Mouse (Mus musculus): ENCODE results near the gene Ugdh. TPM values are rescaled to one million over a fixed set of nuclear protein-coding genes. Genes with fewer than 3 reads are reported as not detected.

Ugdh gene
- total and polyA plus RNA-seq, 2 experiments from 2014 or later = 28.0 to 33.5 TPM

DNA sequence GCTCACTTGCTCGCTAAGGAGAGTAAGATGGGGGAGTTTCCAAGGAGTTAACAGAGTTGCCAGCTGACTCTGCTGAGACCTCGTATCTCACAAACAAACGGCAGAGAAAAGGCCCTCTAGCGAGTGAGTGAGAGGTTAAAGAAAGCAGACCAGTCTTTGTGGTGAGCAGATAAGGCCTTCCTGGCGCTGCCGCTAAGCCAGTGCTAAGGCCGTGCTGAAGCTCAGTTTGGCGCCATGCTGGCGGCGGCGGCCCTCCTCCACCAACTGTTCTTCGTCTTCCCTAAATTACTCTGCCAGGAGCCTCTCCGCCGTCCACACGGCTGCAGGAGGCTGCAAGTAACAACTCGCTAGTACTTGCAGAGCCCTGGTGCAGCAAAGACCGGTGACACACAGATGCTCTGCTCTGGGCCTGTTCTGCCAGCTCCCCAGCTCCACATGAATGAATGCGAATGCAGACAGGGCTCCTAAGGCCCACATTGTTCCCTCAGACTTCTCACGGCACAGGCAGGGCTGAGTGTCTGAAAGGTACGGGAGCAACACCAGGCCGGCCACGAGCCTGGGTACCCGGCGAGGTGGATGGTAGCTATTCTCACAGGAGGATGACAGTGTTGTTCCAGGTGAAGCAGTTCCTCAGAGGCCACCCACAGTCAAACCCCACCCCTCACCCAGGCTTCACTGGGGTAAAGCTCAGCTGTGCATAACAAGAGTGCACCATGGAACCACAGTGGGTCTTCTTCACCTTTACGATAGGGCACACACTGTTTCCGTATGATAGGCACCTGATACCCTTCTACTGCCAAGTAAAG is 19.9 kb downstream of the Ugdh start:
- peak; percentile 65 for ATAC-seq
- DNase-seq = peak; percentile 28
- H3K27ac ChIP-seq (ENCODE audit: low read depth, low read length) = peak overlapping the region; percentile 40
- H3K9ac ChIP-seq = 0 out of 2 replicates have a peak overlapping the region, but pooled peaks have one; percentile 1
- 23% methylated on average over 26 of the region's 26 CpGs for WGBS
- no peaks in the 10 kb centered on the region for H3K9me3 ChIP-seq (ENCODE audit: low read length)
- no peak overlapping the region for H3K4me3 ChIP-seq (ENCODE audit: low read depth, low read length)
- TF ChIP-seq CTCF (IDR thresholded peaks at IDR 0.05; ENCODE audit: low read depth) = no peak
- H3K27me3 ChIP-seq (ENCODE audit: insufficient read depth, low read length) = no peaks in the 10 kb centered on the region
- peaks cover 3% of the 10 kb centered on the region; the same call in 1 of the 2 replicates for H3K4me1 ChIP-seq (ENCODE audit: insufficient read depth)
- peaks cover 59% of the 10 kb centered on the region for H3K36me3 ChIP-seq (ENCODE audit: insufficient read depth)
- no peak overlapping the region for H3K4me2 ChIP-seq (ENCODE audit: low read depth)

GRCm38 (mm10) chr5:65407989-65408388 is 27.8 kb downstream of the Ugdh start:
- Histone ChIP-seq H3K9ac (no peak overlapping the region), H3K27me3 (ENCODE audit: insufficient read depth, low read length) (no peaks in the 10 kb centered on the region), H3K4me1 (ENCODE audit: insufficient read depth) (no peaks in the 10 kb centered on the region), H3K4me3 (ENCODE audit: low read depth, low read length) (no peak overlapping the region), H3K9me3 (ENCODE audit: low read length) (no peaks in the 10 kb centered on the region), H3K27ac (ENCODE audit: low read depth, low read length) (no peak overlapping the region), H3K4me2 (ENCODE audit: low read depth) (no peak overlapping the region), H3K36me3 (ENCODE audit: insufficient read depth) (peaks cover 57% of the 10 kb centered on the region)
- DNase-seq (no peak), ATAC-seq (peak; percentile 27)
- 19% methylated on average over 12 of the region's 12 CpGs for WGBS
- TF ChIP-seq CTCF (IDR thresholded peaks at IDR 0.05; ENCODE audit: low read depth) = no peak

DNA sequence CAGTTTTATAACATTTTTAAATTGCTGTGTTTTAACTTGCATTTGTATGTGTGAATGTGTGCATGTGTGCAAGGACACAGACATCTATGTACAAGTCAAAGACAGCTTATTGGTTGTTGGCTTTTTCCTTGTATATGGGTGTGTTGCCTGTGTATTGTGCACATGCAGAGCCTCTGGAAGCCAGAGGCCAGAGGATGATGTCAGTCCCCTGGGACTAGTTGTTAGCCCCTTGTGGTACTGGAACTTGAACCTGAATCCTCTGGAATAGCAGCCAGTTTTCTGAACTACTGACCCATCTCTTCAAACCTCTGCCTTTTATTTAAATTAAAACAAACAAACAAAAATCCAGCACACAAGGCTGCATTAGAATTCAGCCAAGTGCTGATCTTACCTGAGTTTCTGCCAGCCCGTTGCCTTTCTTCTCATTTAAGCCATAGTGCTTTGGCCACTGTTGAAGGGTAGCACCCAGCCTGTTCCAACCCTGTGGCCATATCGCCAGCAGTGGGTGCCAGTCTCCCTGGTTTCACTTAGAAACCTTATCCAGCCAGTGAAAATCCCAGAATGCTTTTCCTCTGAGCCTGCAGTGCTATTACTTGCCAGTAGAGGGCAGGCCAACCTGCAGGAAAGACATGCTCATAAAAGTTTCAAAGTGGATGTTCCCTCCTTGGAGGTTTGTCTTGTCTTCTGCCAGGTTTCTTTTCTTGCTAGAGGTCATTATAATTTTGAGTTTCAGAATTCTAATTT is 34.3 kb downstream of the Ugdh start:
- DNase-seq (peak; percentile 86), ATAC-seq (peak; percentile 86)
- no peaks in the 10 kb centered on the region for H3K4me1 ChIP-seq (ENCODE audit: insufficient read depth)
- no peak overlapping the region for H3K4me2 ChIP-seq (ENCODE audit: low read depth)
- no peaks in the 10 kb centered on the region for H3K9me3 ChIP-seq (ENCODE audit: low read length)
- no peak overlapping the region for H3K4me3 ChIP-seq (ENCODE audit: low read depth, low read length)
- 27% methylated on average over 2 of the region's 2 CpGs for WGBS
- H3K27me3 ChIP-seq (ENCODE audit: insufficient read depth, low read length) = no peaks in the 10 kb centered on the region
- peak; percentile 94 for TF ChIP-seq CTCF (IDR thresholded peaks at IDR 0.05; ENCODE audit: low read depth)
- peaks cover 43% of the 10 kb centered on the region for H3K36me3 ChIP-seq (ENCODE audit: insufficient read depth)
- no peak overlapping the region for H3K27ac ChIP-seq (ENCODE audit: low read depth, low read length)
- H3K9ac ChIP-seq = no peak overlapping the region

GRCm38 (mm10) chr5:65394425-65394824 is 41.3 kb downstream of the Ugdh start:
- WGBS = 91% methylated on average over 7 of the region's 7 CpGs
- Histone ChIP-seq H3K4me3 (ENCODE audit: low read depth, low read length) (no peak overlapping the region), H3K9ac (no peak overlapping the region), H3K9me3 (ENCODE audit: low read length) (no peaks in the 10 kb centered on the region), H3K36me3 (ENCODE audit: insufficient read depth) (peaks cover 34% of the 10 kb centered on the region), H3K27ac (ENCODE audit: low read depth, low read length) (no peak overlapping the region), H3K4me1 (ENCODE audit: insufficient read depth) (peaks cover 15% of the 10 kb centered on the region), H3K4me2 (ENCODE audit: low read depth) (no peak overlapping the region), H3K27me3 (ENCODE audit: insufficient read depth, low read length) (no peaks in the 10 kb centered on the region)
- no peak for DNase-seq
- ATAC-seq = no peak
- TF ChIP-seq CTCF (IDR thresholded peaks at IDR 0.05; ENCODE audit: low read depth) = no peak

DNA sequence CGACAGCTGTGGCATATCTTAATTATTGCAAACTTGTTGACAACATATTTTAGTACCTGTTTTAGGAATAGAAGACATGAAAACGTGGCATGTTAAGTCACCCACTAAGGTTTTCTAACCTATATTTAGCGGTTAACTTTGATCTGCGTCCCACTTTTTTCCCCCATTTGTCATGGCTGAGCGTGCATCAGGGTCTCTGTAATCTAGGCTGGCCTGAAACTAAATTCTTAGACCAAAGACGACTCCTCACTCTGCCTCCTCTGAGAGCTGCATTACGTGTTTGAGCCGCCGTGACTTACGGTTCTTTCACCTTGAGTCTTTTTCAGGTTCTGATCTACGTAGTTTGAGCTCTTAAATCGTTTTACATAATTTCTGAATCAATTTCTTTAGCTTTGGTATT is 44.0 kb downstream of the Ugdh start:
- H3K9me3 ChIP-seq (ENCODE audit: low read length) = no peaks in the 10 kb centered on the region
- ATAC-seq (peak; percentile 69), DNase-seq (no peak)
- no peaks in the 10 kb centered on the region for H3K27me3 ChIP-seq (ENCODE audit: insufficient read depth, low read length)
- H3K4me1 ChIP-seq (ENCODE audit: insufficient read depth) = peaks cover 15% of the 10 kb centered on the region
- H3K27ac ChIP-seq (ENCODE audit: low read depth, low read length) = peak overlapping the region; percentile 91
- peak overlapping the region; percentile 72 for H3K4me3 ChIP-seq (ENCODE audit: low read depth, low read length)
- peaks cover 45% of the 10 kb centered on the region for H3K36me3 ChIP-seq (ENCODE audit: insufficient read depth)
- 3% methylated on average over 12 of the region's 12 CpGs for WGBS
- H3K4me2 ChIP-seq (ENCODE audit: low read depth) = peak overlapping the region; percentile 68
- no peak for TF ChIP-seq CTCF (IDR thresholded peaks at IDR 0.05; ENCODE audit: low read depth)
- H3K9ac ChIP-seq = peak overlapping the region; percentile 97

DNA sequence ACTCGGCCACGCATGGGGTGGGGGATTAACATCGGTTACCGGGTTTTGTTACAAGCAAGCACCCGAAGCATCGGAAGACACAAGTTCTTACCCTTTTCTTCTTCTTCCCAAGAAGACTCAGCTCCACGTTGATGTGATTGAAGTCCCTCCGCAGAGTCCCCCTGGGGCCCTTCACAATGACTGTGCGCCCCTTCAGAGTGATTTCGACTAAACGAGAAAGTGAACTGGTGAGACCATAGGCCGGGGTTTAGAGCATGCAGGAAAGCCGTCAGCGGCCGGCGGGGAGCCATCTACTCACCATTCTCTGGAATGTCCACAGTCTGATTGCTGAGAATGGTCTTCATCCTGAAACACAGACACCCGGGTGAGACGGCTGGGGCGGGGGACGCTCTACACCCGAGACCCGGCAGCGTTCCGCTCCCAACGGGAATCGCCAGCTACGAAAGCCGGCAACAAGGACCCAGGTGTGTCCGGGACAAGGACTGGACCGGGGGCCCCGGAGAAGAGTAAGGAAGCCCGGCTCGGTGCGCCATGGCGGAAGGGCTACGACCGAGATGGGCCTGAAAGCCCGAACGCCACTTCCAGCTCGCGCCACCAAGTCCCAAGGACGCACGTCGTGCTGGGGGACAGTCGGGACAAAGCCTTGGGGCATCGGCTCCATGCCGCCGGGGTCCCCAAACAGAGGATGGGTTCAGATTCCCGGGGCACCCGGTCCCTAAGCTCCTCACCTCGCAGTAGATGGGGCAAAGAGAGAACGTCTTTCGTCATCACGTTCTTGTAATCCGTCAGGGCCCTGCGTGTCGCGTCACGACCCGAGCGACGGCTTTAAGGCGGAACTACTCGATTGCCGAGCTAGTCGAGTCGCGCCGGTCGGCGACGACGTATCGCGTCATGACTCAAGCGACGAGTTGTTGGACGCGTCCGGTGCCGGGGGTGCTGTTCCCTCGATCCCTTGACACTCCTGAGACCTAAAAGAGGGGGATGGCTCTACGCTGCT is 44.8 kb downstream of the Ugdh start, which contains the start of the genes Rpl9 and Lias:
Rpl9 (minus strand) TSS at position 797 of the 997 bp plus-strand sequence.
Lias (plus strand) TSS at position 850 of the 997 bp plus-strand sequence.
- Histone ChIP-seq H3K4me1 (ENCODE audit: insufficient read depth) (peaks cover 15% of the 10 kb centered on the region), H3K9me3 (ENCODE audit: low read length) (no peaks in the 10 kb centered on the region), H3K27me3 (ENCODE audit: insufficient read depth, low read length) (no peaks in the 10 kb centered on the region), H3K4me2 (ENCODE audit: low read depth) (peak within 1 kb of the TSS; percentile 68), H3K9ac (peak within 1 kb of the TSS; percentile 97), H3K4me3 (ENCODE audit: low read depth, low read length) (peak within 1 kb of the TSS; percentile 72), H3K36me3 (ENCODE audit: insufficient read depth) (peaks cover 41% of the 10 kb centered on the region), H3K27ac (ENCODE audit: low read depth, low read length) (peak within 1 kb of the TSS; percentile 91)
- 2% methylated on average over 83 of the region's 83 CpGs for WGBS
- DNase-seq = peak; percentile 99
- peak; percentile 98 for ATAC-seq
- TF ChIP-seq CTCF (IDR thresholded peaks at IDR 0.05; ENCODE audit: low read depth) = no peak

All from forebrain, postnatal 0 days (tissue).